Mouse (Mus musculus) limb, embryonic 15.5 days (tissue): Measurements from ENCODE around the gene Ccl9. TPM values are rescaled to one million over a fixed set of nuclear protein-coding genes. Genes with fewer than 3 reads are reported as not detected.

ENCODE experiments used
- ATAC-seq: fragments of 200-750 bp; cut with Nextera tagmentation; 2 replicates; pipeline ENCODE4 v1.8.0; 2017; ENCODE audit warnings: low read depth, moderate TSS enrichment; ENCODE audit not compliant: insufficient number of reproducible peaks, low FRiP score, low TSS enrichment
- H3K27ac ChIP-seq: fragments of 300-500 bp; sonication (generic); 2 replicates; pipeline ENCODE4 v1.5.1; 2015; ENCODE audit warnings: moderate library complexity, mild to moderate bottlenecking, inconsistent platforms
- H3K27me3 ChIP-seq: fragments of 300-500 bp; sonication (generic); 2 replicates; pipeline ENCODE4 v1.6.1; 2015; ENCODE audit warnings: inconsistent platforms
- H3K36me3 ChIP-seq: fragments of 300-500 bp; sonication (generic); 2 replicates; pipeline ENCODE4 v1.6.1; 2015; ENCODE audit warnings: inconsistent platforms
- H3K4me1 ChIP-seq: fragments of 300-500 bp; sonication (generic); 2 replicates; pipeline ENCODE4 v1.6.1; 2015; ENCODE audit warnings: inconsistent platforms
- H3K4me2 ChIP-seq: fragments of 300-500 bp; sonication (generic); 2 replicates; pipeline ENCODE4 v1.6.1; 2015; ENCODE audit warnings: mild to moderate bottlenecking, inconsistent platforms
- H3K4me3 ChIP-seq: fragments of 300-500 bp; sonication (generic); 2 replicates; pipeline ENCODE4 v1.5.1; 2015; ENCODE audit warnings: mild to moderate bottlenecking, inconsistent platforms
- H3K9ac ChIP-seq: fragments of 300-500 bp; sonication (generic); 2 replicates; pipeline ENCODE4 v1.6.1; 2015; ENCODE audit warnings: inconsistent platforms
- H3K9me3 ChIP-seq: fragments of 300-500 bp; sonication (generic); 2 replicates; pipeline ENCODE4 v1.6.1; 2016; ENCODE audit warnings: inconsistent platforms
- WGBS: fragments of 180-500 bp; shearing (Covaris S2); methylation state at CpG from one replicate; pipeline ENCODE4 v1.1.7; 2015; 5-methylcytosine and 5-hydroxymethylcytosine counted together
- polyA plus RNA-seq: library from polyadenylated mRNA; unstranded; fragments of >200 nt; fragmentation: Nextera tagmentation; extraction: Ambion mirVana; gene quantifications from 2 replicates; pipeline ENCODE4 v1.2.1, GENCODE M21; 2015

Ccl9 gene
- polyA plus RNA-seq = 8.8 and 8.9 TPM in 2 replicates

DNA sequence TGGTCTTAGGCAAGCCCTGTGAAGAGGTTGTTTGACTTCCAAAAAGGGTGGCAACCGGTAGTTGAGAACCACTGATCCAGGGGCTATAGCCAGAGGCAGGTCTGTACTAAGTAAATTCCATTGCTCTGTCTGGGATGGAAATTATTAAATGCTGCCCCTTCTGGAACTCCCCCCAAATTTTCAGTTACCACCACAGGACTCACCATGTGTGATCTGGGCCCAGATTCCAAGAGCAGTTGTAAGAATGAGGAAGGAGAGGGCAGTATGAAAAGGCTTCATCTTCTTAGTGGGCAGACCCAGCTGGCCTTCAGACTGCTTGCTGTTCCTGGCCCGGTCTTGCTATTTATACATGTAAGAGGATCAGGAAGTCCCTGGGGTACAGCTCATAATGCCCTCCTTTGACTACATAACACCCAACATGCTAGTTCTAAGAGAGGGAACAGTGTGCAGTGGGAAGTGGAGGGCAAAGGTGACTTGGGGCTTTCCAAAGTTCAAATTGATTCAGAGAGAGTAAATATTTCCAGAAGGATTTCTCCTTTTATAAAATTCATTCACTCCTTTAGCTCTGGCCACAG, at the start of gene Ccl9:
Gene Ccl9, minus strand, starts transcription at position 451 of the 575 bp plus-strand sequence.
- no peak for ATAC-seq
- H3K9me3 ChIP-seq = no peaks in the 10 kb centered on the region
- 71% methylated on average over 2 of the region's 2 CpGs for WGBS
- H3K4me1 ChIP-seq = no peaks in the 10 kb centered on the region
- no peaks in the 10 kb centered on the region for H3K27me3 ChIP-seq
- no peak within 1 kb of the TSS for H3K27ac ChIP-seq
- H3K36me3 ChIP-seq = no peaks in the 10 kb centered on the region
- no peak within 1 kb of the TSS for H3K4me3 ChIP-seq
- no peak within 1 kb of the TSS for H3K4me2 ChIP-seq
- H3K9ac ChIP-seq = no peak within 1 kb of the TSS

DNA sequence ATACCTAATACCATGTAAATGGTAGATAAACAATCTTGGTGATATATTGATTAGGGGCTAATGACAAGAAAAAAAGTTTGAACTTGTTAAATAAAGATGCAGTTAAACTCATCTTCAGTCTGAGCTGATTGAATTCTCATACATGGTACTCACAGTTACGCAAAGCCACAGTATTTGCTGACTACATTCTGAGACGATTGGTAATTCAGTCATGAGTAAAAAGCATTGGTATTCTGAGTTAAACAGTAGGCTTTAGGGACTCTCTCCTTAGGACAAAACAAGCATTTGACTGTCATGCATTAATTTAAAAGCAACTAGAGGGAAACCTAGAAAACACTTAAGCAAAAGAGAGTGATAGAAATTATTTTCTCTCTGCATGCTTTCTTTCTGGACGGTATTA, 45.1 kb upstream of the Ccl9 start:
- H3K36me3 ChIP-seq = no peaks in the 10 kb centered on the region
- H3K4me2 ChIP-seq = no peak overlapping the region
- H3K27ac ChIP-seq = no peak overlapping the region
- ATAC-seq = no peak
- H3K4me3 ChIP-seq = no peak overlapping the region
- H3K4me1 ChIP-seq = no peaks in the 10 kb centered on the region
- H3K9me3 ChIP-seq = no peaks in the 10 kb centered on the region
- 84% methylated on average over 3 of the region's 3 CpGs for WGBS
- no peak overlapping the region for H3K9ac ChIP-seq
- no peaks in the 10 kb centered on the region for H3K27me3 ChIP-seq

GRCm38 (mm10) chr11:83619037-83619436, 40.6 kb upstream of the Ccl9 start:
- H3K27ac ChIP-seq = no peak overlapping the region
- no peak for ATAC-seq
- no peaks in the 10 kb centered on the region for H3K36me3 ChIP-seq
- H3K9me3 ChIP-seq = no peaks in the 10 kb centered on the region
- WGBS = 94% methylated on average over 1 of the region's 1 CpGs
- no peak overlapping the region for H3K4me2 ChIP-seq
- no peaks in the 10 kb centered on the region for H3K27me3 ChIP-seq
- H3K4me3 ChIP-seq = no peak overlapping the region
- no peak overlapping the region for H3K9ac ChIP-seq
- no peaks in the 10 kb centered on the region for H3K4me1 ChIP-seq

- Histone ChIP-seq H3K27me3 (no peaks in the 10 kb centered on the region), H3K4me3 (no peak overlapping the region), H3K27ac (no peak overlapping the region), H3K4me2 (no peak overlapping the region), H3K36me3 (no peaks in the 10 kb centered on the region), H3K9ac (no peak overlapping the region), H3K4me1 (no peaks in the 10 kb centered on the region), H3K9me3 (no peaks in the 10 kb centered on the region)
- 64% methylated on average over 5 of the region's 5 CpGs for WGBS
- no peak for ATAC-seq
These were observed 39.8 kb upstream of the Ccl9 start for GRCm38 (mm10) chr11:83618238-83618637.

DNA sequence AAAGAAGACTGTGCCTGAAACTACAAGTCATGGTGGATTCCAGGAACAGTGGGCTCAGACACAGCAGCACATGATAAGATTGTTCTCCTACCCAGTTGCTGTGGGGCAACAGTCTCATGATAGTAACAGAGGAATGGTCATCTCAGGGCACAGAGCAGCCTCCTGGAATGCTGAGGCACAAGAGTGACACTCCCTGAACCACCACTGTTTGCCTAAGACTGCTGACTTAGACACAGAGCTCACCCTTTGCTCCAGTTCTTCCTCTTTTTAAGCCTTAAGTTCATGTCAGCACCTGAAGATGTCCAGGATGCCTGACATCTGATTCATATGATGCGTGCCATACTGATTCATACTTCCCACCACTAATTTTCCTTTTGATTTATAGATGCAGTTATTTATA, 38.1 kb upstream of the Ccl9 start:
- WGBS = 78% methylated on average over 1 of the region's 1 CpGs
- Histone ChIP-seq H3K4me3 (no peak overlapping the region), H3K27me3 (no peaks in the 10 kb centered on the region), H3K4me1 (no peaks in the 10 kb centered on the region), H3K27ac (no peak overlapping the region), H3K4me2 (no peak overlapping the region), H3K9me3 (no peaks in the 10 kb centered on the region), H3K9ac (no peak overlapping the region), H3K36me3 (no peaks in the 10 kb centered on the region)
- no peak for ATAC-seq

DNA sequence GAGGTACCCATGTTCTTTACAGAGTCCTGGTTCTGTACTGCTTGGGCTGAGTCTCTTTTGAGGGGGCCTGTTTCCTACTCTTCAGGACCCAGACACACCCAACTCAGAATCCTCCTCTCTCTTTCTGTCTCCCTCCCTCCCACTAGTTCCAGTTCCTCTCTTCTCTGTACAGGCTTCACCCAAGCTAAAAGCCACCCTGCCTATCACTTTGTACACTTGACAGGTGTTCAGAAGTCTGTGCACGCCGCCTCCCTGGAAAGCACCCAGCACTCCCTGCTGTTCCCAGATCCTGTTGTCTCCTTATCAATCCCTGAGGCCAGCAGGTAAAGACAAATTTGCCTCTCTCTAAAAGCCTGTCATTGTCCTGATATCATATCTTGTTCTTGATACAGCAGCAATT, 32.5 kb upstream of the Ccl9 start:
- H3K4me3 ChIP-seq = no peak overlapping the region
- no peak overlapping the region for H3K9ac ChIP-seq
- H3K4me2 ChIP-seq = no peak overlapping the region
- ATAC-seq = no peak
- WGBS = 75% methylated on average over 2 of the region's 2 CpGs
- no peaks in the 10 kb centered on the region for H3K36me3 ChIP-seq
- no peaks in the 10 kb centered on the region for H3K4me1 ChIP-seq
- H3K27me3 ChIP-seq = no peaks in the 10 kb centered on the region
- no peak overlapping the region for H3K27ac ChIP-seq
- no peaks in the 10 kb centered on the region for H3K9me3 ChIP-seq

DNA sequence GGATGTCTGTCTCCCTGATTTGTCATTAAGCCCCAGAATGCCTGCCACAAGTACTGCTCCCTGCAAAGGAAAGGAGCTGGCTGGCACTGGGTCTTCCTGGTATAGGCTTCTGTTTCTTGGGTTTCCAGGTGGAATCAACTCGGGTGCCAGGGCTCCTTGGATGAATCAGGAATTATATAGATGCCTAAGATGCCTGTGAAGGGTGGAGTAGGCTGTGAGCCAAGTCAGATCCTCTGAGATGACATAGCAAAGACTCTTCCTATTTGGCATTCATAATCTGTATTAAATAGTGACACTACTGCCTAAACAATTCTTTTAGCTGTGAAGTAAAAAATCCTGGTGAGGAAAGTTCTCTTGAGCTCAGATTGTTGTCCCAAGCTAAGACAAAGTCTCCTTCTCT, 28.0 kb upstream of the Ccl9 start:
- ATAC-seq = no peak
- H3K4me2 ChIP-seq = no peak overlapping the region
- H3K9me3 ChIP-seq = no peaks in the 10 kb centered on the region
- no peak overlapping the region for H3K9ac ChIP-seq
- H3K4me3 ChIP-seq = no peak overlapping the region
- H3K27me3 ChIP-seq = no peaks in the 10 kb centered on the region
- H3K27ac ChIP-seq = no peak overlapping the region
- H3K4me1 ChIP-seq = no peaks in the 10 kb centered on the region
- H3K36me3 ChIP-seq = no peaks in the 10 kb centered on the region
- WGBS = 40% methylated on average over 1 of the region's 1 CpGs

GRCm38 (mm10) chr11:83605535-83605934, 27.1 kb upstream of the Ccl9 start:
- no peak for ATAC-seq
- H3K27ac ChIP-seq = no peak overlapping the region
- no peaks in the 10 kb centered on the region for H3K36me3 ChIP-seq
- WGBS = 92% methylated on average over 3 of the region's 3 CpGs
- no peaks in the 10 kb centered on the region for H3K4me1 ChIP-seq
- no peak overlapping the region for H3K4me3 ChIP-seq
- no peaks in the 10 kb centered on the region for H3K9me3 ChIP-seq
- no peaks in the 10 kb centered on the region for H3K27me3 ChIP-seq
- no peak overlapping the region for H3K9ac ChIP-seq
- no peak overlapping the region for H3K4me2 ChIP-seq

DNA sequence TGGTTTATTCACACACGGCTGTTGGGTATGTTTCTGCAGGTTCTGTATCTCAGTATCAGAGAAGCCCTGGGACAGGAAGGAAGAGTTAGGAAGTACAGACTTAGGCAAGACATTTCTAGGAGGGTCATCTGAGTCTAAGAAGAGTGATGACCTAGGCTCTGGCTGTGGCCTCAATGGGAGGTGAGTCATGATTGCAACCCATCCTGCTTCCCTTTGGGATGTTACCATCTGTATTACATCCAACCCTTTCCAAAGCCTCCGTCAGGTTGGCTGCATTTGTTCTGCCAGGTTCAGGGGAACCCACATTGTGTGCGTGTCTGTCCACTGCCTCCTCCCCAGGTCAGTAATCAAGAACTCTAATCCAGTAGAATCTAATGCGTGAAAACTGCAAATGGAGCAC, 26.3 kb upstream of the Ccl9 start:
- WGBS = 86% methylated on average over 4 of the region's 4 CpGs
- H3K4me3 ChIP-seq = no peak overlapping the region
- H3K9me3 ChIP-seq = no peaks in the 10 kb centered on the region
- H3K4me2 ChIP-seq = no peak overlapping the region
- no peak overlapping the region for H3K9ac ChIP-seq
- H3K27ac ChIP-seq = no peak overlapping the region
- H3K27me3 ChIP-seq = no peaks in the 10 kb centered on the region
- no peaks in the 10 kb centered on the region for H3K4me1 ChIP-seq
- no peak for ATAC-seq
- H3K36me3 ChIP-seq = no peaks in the 10 kb centered on the region

GRCm38 (mm10) chr11:83603399-83603798, 25.0 kb upstream of the Ccl9 start:
- Histone ChIP-seq H3K9ac (no peak overlapping the region), H3K36me3 (no peaks in the 10 kb centered on the region), H3K27me3 (no peaks in the 10 kb centered on the region), H3K27ac (no peak overlapping the region), H3K9me3 (no peaks in the 10 kb centered on the region), H3K4me1 (no peaks in the 10 kb centered on the region), H3K4me2 (no peak overlapping the region), H3K4me3 (no peak overlapping the region)
- WGBS = 86% methylated on average over 3 of the region's 3 CpGs
- no peak for ATAC-seq

GRCm38 (mm10) chr11:83600576-83600975, 22.1 kb upstream of the Ccl9 start:
- no peaks in the 10 kb centered on the region for H3K27me3 ChIP-seq
- 81% methylated on average over 2 of the region's 2 CpGs for WGBS
- H3K27ac ChIP-seq = no peak overlapping the region
- no peak overlapping the region for H3K4me3 ChIP-seq
- no peaks in the 10 kb centered on the region for H3K9me3 ChIP-seq
- H3K36me3 ChIP-seq = no peaks in the 10 kb centered on the region
- H3K4me1 ChIP-seq = no peaks in the 10 kb centered on the region
- H3K4me2 ChIP-seq = no peak overlapping the region
- no peak overlapping the region for H3K9ac ChIP-seq
- ATAC-seq = no peak

DNA sequence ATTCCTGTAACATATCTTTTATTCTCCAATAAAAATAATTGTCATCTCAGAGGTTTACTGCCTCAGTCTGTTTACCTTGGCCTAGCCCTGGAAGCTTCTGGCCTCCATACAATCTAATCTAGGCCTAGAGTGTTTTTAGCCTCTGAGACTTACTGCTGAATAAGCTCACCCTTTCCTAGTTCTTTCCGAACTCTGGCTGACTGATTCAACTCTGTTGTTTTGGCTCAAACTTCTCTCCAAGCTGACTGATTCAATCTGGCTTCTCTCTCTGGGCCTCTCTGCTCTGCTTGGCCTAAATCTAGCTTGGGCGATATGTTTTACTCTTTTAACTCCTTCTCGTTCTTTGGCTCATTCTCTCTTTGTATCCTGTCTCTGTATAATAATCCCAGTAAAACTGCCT, 20.6 kb upstream of the Ccl9 start:
- Histone ChIP-seq H3K36me3 (no peaks in the 10 kb centered on the region), H3K4me1 (no peaks in the 10 kb centered on the region), H3K27me3 (no peaks in the 10 kb centered on the region), H3K9ac (no peak overlapping the region), H3K4me3 (no peak overlapping the region), H3K9me3 (no peaks in the 10 kb centered on the region), H3K27ac (no peak overlapping the region), H3K4me2 (no peak overlapping the region)
- 68% methylated on average over 3 of the region's 3 CpGs for WGBS
- no peak for ATAC-seq

DNA sequence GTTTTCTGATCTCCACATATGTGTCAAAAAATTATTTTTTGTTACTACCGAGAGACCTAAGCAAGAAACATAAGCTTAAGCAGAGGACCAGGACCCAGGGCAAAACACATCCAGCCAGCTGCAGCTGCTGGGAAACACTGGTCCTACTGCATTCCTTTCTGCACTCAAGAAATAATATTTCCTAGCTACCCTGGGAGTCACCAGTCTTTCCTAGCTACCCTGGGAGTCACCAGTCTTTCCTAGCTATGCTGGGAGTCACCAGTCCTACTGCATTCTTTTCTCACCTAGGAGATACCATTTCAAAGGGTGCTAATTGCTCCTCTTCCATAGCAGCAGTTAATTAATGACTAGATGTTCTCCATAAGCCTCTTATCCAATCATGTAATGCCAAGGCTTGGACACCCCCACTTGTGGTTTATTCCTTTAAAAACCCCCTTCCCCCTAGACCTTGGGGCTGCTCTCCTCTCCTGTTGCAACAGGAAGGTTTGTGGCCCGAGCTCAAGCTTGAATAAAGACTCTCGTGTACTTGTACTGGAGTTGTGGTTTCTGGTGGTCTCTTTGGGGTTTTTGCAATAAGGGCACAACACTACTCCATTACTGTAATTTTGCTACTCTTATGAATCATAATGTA, 19.9 kb upstream of the Ccl9 start:
- H3K9me3 ChIP-seq = no peaks in the 10 kb centered on the region
- no peaks in the 10 kb centered on the region for H3K36me3 ChIP-seq
- H3K4me2 ChIP-seq = no peak overlapping the region
- peak; percentile 44; the same call in 1 of the 2 replicates for ATAC-seq
- H3K9ac ChIP-seq = no peak overlapping the region
- no peak overlapping the region for H3K4me3 ChIP-seq
- 62% methylated on average over 3 of the region's 3 CpGs for WGBS
- H3K27ac ChIP-seq = peak overlapping the region; percentile 22; the same call in 1 of the 2 replicates
- H3K27me3 ChIP-seq = no peaks in the 10 kb centered on the region
- H3K4me1 ChIP-seq = no peaks in the 10 kb centered on the region
